Mouse (Mus musculus) Patski (cell line): ENCODE measurements at regions not wholly inside any gene's neighbourhood (a gene's known extent, or its start where the extent isn't known, plus 50 kb on each side); places are given as distances from the start of the nearest gene placed in this dataset.
A peak's percentile ranks its signal among the peaks of the same experiment; 100 is the strongest.

ENCODE experiments used
- ATAC-seq: fragments of 100-300 bp; one replicate; pipeline ENCODE4 v1.8.0; 2021
- CTCF ChIA-PET: fragments of 350-600 bp; sonication (Branson Sonifier 250); formaldehyde crosslinking; loops from one replicate; lab custom pipeline; 2022; ENCODE audit warnings: inconsistent platforms; lab: Charles Lee
- POLR2A ChIA-PET: fragments of 350-600 bp; sonication (Branson Sonifier 250); formaldehyde crosslinking; loops from one replicate; lab custom pipeline; 2022; ENCODE audit warnings: antibody characterized with exemption, inconsistent platforms; lab: Charles Lee
- DNase-seq: peaks from one replicate; pipeline ENCODE4 v3.0.0-alpha.2; 2011; ENCODE audit warnings: low read depth, low spot score
- H3K27me3 ChIP-seq: fragments of 371-371 bp; one replicate; pipeline ENCODE4 v1.5.1; 2021
- CTCF ChIP-seq: fragments of 100-300 bp; IDR thresholded peaks from one replicate; pipeline ENCODE4 v1.5.1; 2021
- in situ Hi-C: fragments of 300-500 bp; cut with MboI; formaldehyde crosslinking; loops from 3 replicates; pipeline ENCODE4 v1.11.1; 2018; ENCODE audit warnings: low pct_unique_long_range_greater_than_20kb, mixed read lengths

DNA sequence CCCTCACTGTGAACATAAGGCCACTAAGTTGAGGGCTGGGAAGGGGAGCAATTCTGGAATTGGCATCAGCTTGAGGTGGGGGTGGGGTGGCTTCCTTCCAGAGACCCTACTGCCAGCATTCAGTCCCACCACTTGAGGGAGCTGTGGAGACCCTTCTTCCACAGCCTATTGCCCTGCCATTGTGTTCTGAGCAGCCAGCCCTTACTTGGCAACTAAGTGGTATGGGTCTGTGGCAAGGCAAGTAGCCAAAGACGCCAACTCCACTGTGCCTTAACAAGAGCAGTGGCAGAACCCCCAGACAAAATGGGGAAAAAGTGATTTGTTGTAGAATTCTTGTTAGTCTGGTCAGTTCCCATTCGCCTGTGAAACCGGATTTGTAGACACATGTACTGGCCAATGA is 365.4 kb upstream of the Gm26657 start:
- TF ChIP-seq CTCF, result peak; percentile 66
- H3K27me3 ChIP-seq, result no peaks in the 10 kb centered on the region
- CTCF ChIA-PET, result interaction anchor here (1.1 to 3.9 kb wide), 6 partner anchors 10 to 118 kb away, joined by 3 to 16 read pairs (median 4); no protein-coding TSS in a partner anchor
- ATAC-seq (peak; percentile 2), DNase-seq (peak; percentile 63)
- in situ Hi-C loops, result loop anchor here (10.0 to 25.0 kb wide), 4 partner anchors 312 to 890 kb away; no protein-coding TSS in a partner anchor
- POLR2A ChIA-PET, result interaction anchor here (0.6 kb wide), 1 partner anchor 754 kb away, joined by 3 read pairs; no protein-coding TSS in a partner anchor

GRCm38 (mm10) chr4:56373746-56374145 is 366.1 kb upstream of the Gm26657 start:
- no peak for TF ChIP-seq CTCF
- H3K27me3 ChIP-seq, result no peaks in the 10 kb centered on the region
- DNase-seq (peak; percentile 49), ATAC-seq (no peak)
- in situ Hi-C loops, result loop anchor here (10.0 to 25.0 kb wide), 4 partner anchors 311 to 889 kb away; no protein-coding TSS in a partner anchor
- ChIA-PET POLR2A (interaction anchor here (0.6 kb wide), 1 partner anchor 205 kb away, joined by 3 read pairs; no protein-coding TSS in a partner anchor), CTCF (interaction anchor here (0.8 to 3.9 kb wide), 7 partner anchors 11 to 652 kb away, joined by 3 to 16 read pairs (median 4); no protein-coding TSS in a partner anchor)

DNA sequence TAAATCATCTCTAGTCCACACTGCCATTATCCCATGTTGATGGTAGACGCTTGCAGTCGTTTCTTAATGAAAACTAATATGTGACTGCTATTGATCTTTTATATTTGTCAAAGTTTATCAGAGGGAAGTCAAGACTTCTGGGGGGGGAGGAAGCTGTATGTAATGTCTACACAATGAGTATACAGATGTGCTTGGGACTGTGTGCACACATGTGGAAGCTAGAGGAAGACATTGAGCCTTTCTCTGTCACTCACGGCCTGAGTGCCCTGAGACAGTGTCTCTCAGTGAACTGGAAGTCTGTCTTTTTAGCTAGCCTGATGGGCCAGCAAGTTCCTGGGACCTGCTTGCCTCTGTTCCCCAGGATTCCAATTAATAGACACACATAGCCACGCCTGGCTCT is 366.7 kb upstream of the Gm26657 start:
- POLR2A ChIA-PET, result no interaction called here
- CTCF ChIA-PET, result interaction anchor here (1.0 to 3.9 kb wide), 4 partner anchors 9 to 119 kb away, joined by 3 to 16 read pairs (median 8); no protein-coding TSS in a partner anchor
- TF ChIP-seq CTCF, result no peak
- ATAC-seq (no peak), DNase-seq (no peak)
- in situ Hi-C loops, result loop anchor here (10.0 to 25.0 kb wide), 4 partner anchors 311 to 888 kb away; no protein-coding TSS in a partner anchor
- H3K27me3 ChIP-seq, result no peaks in the 10 kb centered on the region

GRCm38 (mm10) chr4:56372711-56373110 is 367.2 kb upstream of the Gm26657 start:
- ATAC-seq (no peak), DNase-seq (no peak)
- H3K27me3 ChIP-seq, result no peaks in the 10 kb centered on the region
- in situ Hi-C loops, result loop anchor here (10.0 to 25.0 kb wide), 4 partner anchors 310 to 888 kb away; no protein-coding TSS in a partner anchor
- CTCF ChIA-PET, result interaction anchor here (1.0 to 3.9 kb wide), 3 partner anchors 10 to 120 kb away, joined by 3 to 16 read pairs (median 10); no protein-coding TSS in a partner anchor
- TF ChIP-seq CTCF, result no peak
- POLR2A ChIA-PET, result no interaction called here

GRCm38 (mm10) chr4:56364594-56364993 is 375.3 kb upstream of the Gm26657 start:
- no peak for DNase-seq
- no peak for TF ChIP-seq CTCF
- CTCF ChIA-PET, result interaction anchor here (0.6 to 1.2 kb wide), 2 partner anchors 886 to 1082 kb away, joined by 3 read pairs; no protein-coding TSS in a partner anchor
- ATAC-seq, result no peak
- no peaks in the 10 kb centered on the region for H3K27me3 ChIP-seq
- in situ Hi-C loops, result loop anchor here (25.0 kb wide), 2 partner anchors 302 to 323 kb away; no protein-coding TSS in a partner anchor
- POLR2A ChIA-PET, result no interaction called here

GRCm38 (mm10) chr4:56362121-56362520 is 377.7 kb upstream of the Gm26657 start:
- POLR2A ChIA-PET, result no interaction called here
- TF ChIP-seq CTCF, result peak; percentile 49
- CTCF ChIA-PET, result interaction anchor here (1.4 to 2.3 kb wide), 3 partner anchors 10 to 832 kb away, joined by 3 to 16 read pairs (median 3); no protein-coding TSS in a partner anchor
- in situ Hi-C loops, result loop anchor here (25.0 kb wide), 2 partner anchors 300 to 325 kb away; no protein-coding TSS in a partner anchor
- H3K27me3 ChIP-seq, result no peaks in the 10 kb centered on the region
- no peak for DNase-seq
- no peak for ATAC-seq

GRCm38 (mm10) chr4:56349216-56349615 is 390.7 kb upstream of the Gm26657 start:
- DNase-seq, result no peak
- no peak for TF ChIP-seq CTCF
- ChIA-PET POLR2A (no interaction called here), CTCF (no interaction called here)
- H3K27me3 ChIP-seq, result no peaks in the 10 kb centered on the region
- in situ Hi-C loops, result no loop called here
- no peak for ATAC-seq

GRCm38 (mm10) chr4:56325156-56325555 is 414.7 kb upstream of the Gm26657 start:
- POLR2A ChIA-PET, result no interaction called here
- in situ Hi-C loops, result no loop called here

GRCm38 (mm10) chr4:56319134-56319533 is 420.7 kb upstream of the Gm26657 start:
- CTCF ChIA-PET, result interaction anchor here (1.2 kb wide), 2 partner anchors 10 to 32 kb away, joined by 3 to 4 read pairs; no protein-coding TSS in a partner anchor
- H3K27me3 ChIP-seq, result no peaks in the 10 kb centered on the region
- DNase-seq (no peak), ATAC-seq (no peak)
- POLR2A ChIA-PET, result no interaction called here
- no peak for TF ChIP-seq CTCF
- in situ Hi-C loops, result no loop called here

More at GRCm38 (mm10) chr4:56325156-56325555, 414.7 kb upstream of the Gm26657 start:
- DNase-seq, result no peak
- CTCF ChIA-PET, result no interaction called here
- H3K27me3 ChIP-seq, result no peaks in the 10 kb centered on the region
- no peak for ATAC-seq
- TF ChIP-seq CTCF, result no peak

DNA sequence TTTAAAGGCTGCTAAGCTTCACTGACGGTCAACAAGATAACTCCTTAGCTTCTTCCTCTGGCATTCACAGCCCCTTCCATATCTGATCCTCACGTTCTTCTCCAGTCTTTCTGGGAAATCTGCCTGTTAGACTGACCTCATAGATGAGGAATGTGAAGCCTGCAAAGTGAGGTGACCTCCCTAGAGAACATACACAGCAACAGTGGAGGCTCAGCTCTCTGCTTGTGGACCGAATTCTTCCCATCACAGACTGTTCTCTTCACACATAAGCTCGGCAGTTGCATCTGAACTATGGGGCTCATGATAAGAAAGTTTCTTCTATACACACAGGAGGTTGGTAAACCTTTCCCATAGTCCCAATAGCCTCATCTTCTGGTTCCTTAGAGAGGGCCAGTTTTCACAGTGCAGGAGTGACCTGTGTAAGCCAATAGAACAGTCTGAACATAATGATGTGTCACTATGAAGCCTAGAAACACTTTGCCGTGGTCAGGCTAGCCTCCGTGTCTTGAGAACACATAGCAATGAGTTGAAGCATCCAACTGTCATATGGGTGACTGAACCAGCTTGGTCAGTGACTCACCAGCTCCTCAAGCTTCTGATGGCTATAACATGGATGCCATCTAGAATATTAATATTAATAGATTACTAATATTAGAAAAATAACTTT is 434.1 kb upstream of the Gm26657 start:
- POLR2A ChIA-PET, result no interaction called here
- peak; percentile 73 for ATAC-seq
- TF ChIP-seq CTCF, result no peak
- CTCF ChIA-PET, result interaction anchor here (0.8 kb wide), 1 partner anchor 299 kb away, joined by 3 read pairs; no protein-coding TSS in a partner anchor
- no peaks in the 10 kb centered on the region for H3K27me3 ChIP-seq
- DNase-seq, result peak; percentile 30
- in situ Hi-C loops, result no loop called here
